Mouse (Mus musculus): Measurements from ENCODE around the gene Mip. TPM values are rescaled to one million over a fixed set of nuclear protein-coding genes. Genes with fewer than 3 reads are reported as not detected.
A peak's percentile ranks its signal among the peaks of the same experiment; 100 is the strongest.

Mip gene
- not detected for polyA plus RNA-seq (2012; fragmentation: generic; extraction: Trizol)
- long read RNA-seq, experiment 1, result 0 reads
- long read RNA-seq, experiment 2, result 0 reads

- Histone ChIP-seq H3K27me3 (ENCODE audit: control insufficient read depth, insufficient read depth, insufficient read length) (peaks cover 7% of the 10 kb centered on the region), H3K36me3 (ENCODE audit: control insufficient read depth, insufficient read depth) (no peaks in the 10 kb centered on the region), H3K4me3 (ENCODE audit: insufficient read depth, poor library complexity, severe bottlenecking) (no peak within 1 kb of the TSS), H3K79me2 (ENCODE audit: control insufficient read depth, insufficient read depth) (no peaks in the 10 kb centered on the region), H3ac (ENCODE audit: control insufficient read depth, insufficient read length, low read depth) (no peak within 1 kb of the TSS), H3K79me3 (ENCODE audit: low read depth) (no peaks in the 10 kb centered on the region)
- TF ChIP-seq MYOD1 (IDR thresholded peaks at IDR 0.05; ENCODE audit: control insufficient read depth, insufficient read length, low read depth), result no peak
- TF ChIP-seq MAX (IDR thresholded peaks at IDR 0.05), result no peak
- TF ChIP-seq USF1 (IDR thresholded peaks at IDR 0.05; ENCODE audit: low read depth), result no peak
- no peak for TF ChIP-seq MYOG (IDR thresholded peaks at IDR 0.05; ENCODE audit: control insufficient read depth, extremely low read depth, insufficient read length)
- TF ChIP-seq CEBPB (IDR thresholded peaks at IDR 0.05; ENCODE audit: low read depth), result no peak
- TF ChIP-seq FOSL1 (IDR thresholded peaks at IDR 0.05; ENCODE audit: insufficient read depth, low read length, poor library complexity, severe bottlenecking), result no peak
- TF ChIP-seq CTCF (IDR thresholded peaks at IDR 0.05; ENCODE audit: control insufficient read depth, insufficient read depth, insufficient read length), result no peak
Observed at GRCm38 (mm10) chr10:128225538-128225937, at the start of gene Mip. TSS of gene Mip (plus strand) at chr10:128225838.

GRCm38 (mm10) chr10:128175996-128176755 lies 49.5 kb upstream of the Mip start:
- H3ac ChIP-seq (ENCODE audit: control insufficient read depth, insufficient read length, low read depth), result peak overlapping the region; percentile 81
- peaks cover 50% of the 10 kb centered on the region for H3K79me2 ChIP-seq (ENCODE audit: control insufficient read depth, insufficient read depth)
- H3K4me3 ChIP-seq (ENCODE audit: insufficient read depth, poor library complexity, severe bottlenecking), result peak overlapping the region; percentile 55
- H3K27me3 ChIP-seq (ENCODE audit: control insufficient read depth, insufficient read depth, insufficient read length), result no peaks in the 10 kb centered on the region
- H3K79me3 ChIP-seq (ENCODE audit: low read depth), result peaks cover 39% of the 10 kb centered on the region
- TF ChIP-seq MYOG (IDR thresholded peaks at IDR 0.05; ENCODE audit: control insufficient read depth, extremely low read depth, insufficient read length) (no peak), FOSL1 (IDR thresholded peaks at IDR 0.05; ENCODE audit: insufficient read depth, low read length, poor library complexity, severe bottlenecking) (no peak), MYOD1 (IDR thresholded peaks at IDR 0.05; ENCODE audit: control insufficient read depth, insufficient read length, low read depth) (peak; percentile 8), USF1 (IDR thresholded peaks at IDR 0.05; ENCODE audit: low read depth) (no peak), MAX (IDR thresholded peaks at IDR 0.05) (peak; percentile 31), CTCF (IDR thresholded peaks at IDR 0.05; ENCODE audit: control insufficient read depth, insufficient read depth, insufficient read length) (no peak), CEBPB (IDR thresholded peaks at IDR 0.05; ENCODE audit: low read depth) (no peak)
- peaks cover 11% of the 10 kb centered on the region for H3K36me3 ChIP-seq (ENCODE audit: control insufficient read depth, insufficient read depth)

- Histone ChIP-seq H3K79me2 (ENCODE audit: control insufficient read depth, insufficient read depth) (peaks cover 39% of the 10 kb centered on the region), H3K4me3 (ENCODE audit: insufficient read depth, poor library complexity, severe bottlenecking) (no peak overlapping the region)
- TF ChIP-seq CTCF (IDR thresholded peaks at IDR 0.05; ENCODE audit: control insufficient read depth, insufficient read depth, insufficient read length) (no peak), CEBPB (IDR thresholded peaks at IDR 0.05; ENCODE audit: low read depth) (no peak), FOSL1 (IDR thresholded peaks at IDR 0.05; ENCODE audit: insufficient read depth, low read length, poor library complexity, severe bottlenecking) (no peak), USF1 (IDR thresholded peaks at IDR 0.05; ENCODE audit: low read depth) (no peak), MAX (IDR thresholded peaks at IDR 0.05) (no peak), MYOG (IDR thresholded peaks at IDR 0.05; ENCODE audit: control insufficient read depth, extremely low read depth, insufficient read length) (no peak), MYOD1 (IDR thresholded peaks at IDR 0.05; ENCODE audit: control insufficient read depth, insufficient read length, low read depth) (no peak)
Observed at GRCm38 (mm10) chr10:128177316-128177715, 48.3 kb upstream of the Mip start.

GRCm38 (mm10) chr10:128179989-128180388 lies 45.6 kb upstream of the Mip start, which contains the start of gene Rbms2:
TSS of gene Rbms2 (minus strand) at chr10:128180297.
- no peak for TF ChIP-seq CTCF (IDR thresholded peaks at IDR 0.05; ENCODE audit: control insufficient read depth, insufficient read depth, insufficient read length)
- no peak for TF ChIP-seq USF1 (IDR thresholded peaks at IDR 0.05; ENCODE audit: low read depth)
- no peak for TF ChIP-seq MYOG (IDR thresholded peaks at IDR 0.05; ENCODE audit: control insufficient read depth, extremely low read depth, insufficient read length)
- no peak for TF ChIP-seq MAX (IDR thresholded peaks at IDR 0.05)
- TF ChIP-seq CEBPB (IDR thresholded peaks at IDR 0.05; ENCODE audit: low read depth), result no peak
- TF ChIP-seq FOSL1 (IDR thresholded peaks at IDR 0.05; ENCODE audit: insufficient read depth, low read length, poor library complexity, severe bottlenecking), result no peak
- no peak for TF ChIP-seq MYOD1 (IDR thresholded peaks at IDR 0.05; ENCODE audit: control insufficient read depth, insufficient read length, low read depth)
- Histone ChIP-seq H3K79me3 (ENCODE audit: low read depth) (peaks cover 11% of the 10 kb centered on the region), H3K27me3 (ENCODE audit: control insufficient read depth, insufficient read depth, insufficient read length) (no peaks in the 10 kb centered on the region), H3K79me2 (ENCODE audit: control insufficient read depth, insufficient read depth) (peaks cover 12% of the 10 kb centered on the region), H3K36me3 (ENCODE audit: control insufficient read depth, insufficient read depth) (no peaks in the 10 kb centered on the region), H3K4me3 (ENCODE audit: insufficient read depth, poor library complexity, severe bottlenecking) (no peak within 1 kb of the TSS), H3ac (ENCODE audit: control insufficient read depth, insufficient read length, low read depth) (peak within 1 kb of the TSS; percentile 14)

More at GRCm38 (mm10) chr10:128177316-128177715, 48.3 kb upstream of the Mip start:
- H3K79me3 ChIP-seq (ENCODE audit: low read depth), result peaks cover 32% of the 10 kb centered on the region
- peaks cover 11% of the 10 kb centered on the region for H3K36me3 ChIP-seq (ENCODE audit: control insufficient read depth, insufficient read depth)
- no peak overlapping the region for H3ac ChIP-seq (ENCODE audit: control insufficient read depth, insufficient read length, low read depth)
- H3K27me3 ChIP-seq (ENCODE audit: control insufficient read depth, insufficient read depth, insufficient read length), result no peaks in the 10 kb centered on the region

GRCm38 (mm10) chr10:128184296-128184695 lies 41.3 kb upstream of the Mip start:
- Histone ChIP-seq H3K27me3 (ENCODE audit: control insufficient read depth, insufficient read depth, insufficient read length) (no peaks in the 10 kb centered on the region), H3K79me2 (ENCODE audit: control insufficient read depth, insufficient read depth) (no peaks in the 10 kb centered on the region), H3K36me3 (ENCODE audit: control insufficient read depth, insufficient read depth) (no peaks in the 10 kb centered on the region), H3K4me3 (ENCODE audit: insufficient read depth, poor library complexity, severe bottlenecking) (no peak overlapping the region), H3K79me3 (ENCODE audit: low read depth) (no peaks in the 10 kb centered on the region), H3ac (ENCODE audit: control insufficient read depth, insufficient read length, low read depth) (no peak overlapping the region)
- TF ChIP-seq FOSL1 (IDR thresholded peaks at IDR 0.05; ENCODE audit: insufficient read depth, low read length, poor library complexity, severe bottlenecking), result no peak
- no peak for TF ChIP-seq CEBPB (IDR thresholded peaks at IDR 0.05; ENCODE audit: low read depth)
- no peak for TF ChIP-seq USF1 (IDR thresholded peaks at IDR 0.05; ENCODE audit: low read depth)
- TF ChIP-seq CTCF (IDR thresholded peaks at IDR 0.05; ENCODE audit: control insufficient read depth, insufficient read depth, insufficient read length), result no peak
- no peak for TF ChIP-seq MYOG (IDR thresholded peaks at IDR 0.05; ENCODE audit: control insufficient read depth, extremely low read depth, insufficient read length)
- TF ChIP-seq MAX (IDR thresholded peaks at IDR 0.05), result no peak
- no peak for TF ChIP-seq MYOD1 (IDR thresholded peaks at IDR 0.05; ENCODE audit: control insufficient read depth, insufficient read length, low read depth)

All from C2C12 (cell line).